Mouse (Mus musculus) brain, adult 10 weeks (tissue): ENCODE results near the gene Zfp273. TPM values are rescaled to one million over a fixed set of nuclear protein-coding genes. Genes with fewer than 3 reads are reported as not detected.

Experiments
- polyA plus RNA-seq: library from polyadenylated mRNA; stranded (reverse); fragments of 350-450 nt; fragmentation: Illumina TruSeq; extraction: RNeasy Lipid Tissue Mini Kit (QIAGEN cat#74804); gene quantifications from one replicate; pipeline ENCODE4 v1.2.3, GENCODE M21; 2015; ENCODE audit warnings: low read depth, low replicate concordance

Zfp273 gene
- 8.2 TPM for polyA plus RNA-seq

GRCm38 (mm10) chr13:67813710-67814660 lies at the start of gene Zfp273:
TSS of gene Zfp273 (plus strand) at chr13:67813740.

GRCm38 (mm10) chr13:67779265-67780221 lies 34.0 kb upstream of the Zfp273 start, which contains the start of gene Zfp493:
TSS of gene Zfp493 (plus strand) at chr13:67779693.

GRCm38 (mm10) chr13:67830911-67831336 lies 17.4 kb downstream of the Zfp273 start, which contains the start of gene Gm10037:
TSS of gene Gm10037 (plus strand) at chr13:67831106.

GRCm38 (mm10) chr13:67863026-67863425 lies 49.5 kb downstream of the Zfp273 start, which contains the start of gene BC048507:
TSS of gene BC048507 (plus strand) at chr13:67863326.

Other genes starting within 250 kb of the Zfp273 start
- gene Zfp729b, start 204.0 kb upstream of the Zfp273 start, polyA plus RNA-seq, result 9.4 TPM
- not detected for gene Gm49345, start 176.0 kb upstream of the Zfp273 start, polyA plus RNA-seq
- gene Zfp729a, start 175.9 kb upstream of the Zfp273 start, polyA plus RNA-seq, result 7.8 TPM
- gene Zfp738, start 126.7 kb upstream of the Zfp273 start, polyA plus RNA-seq, result 19.5 TPM
- 10.6 TPM for gene Zfp65, start 84.6 kb upstream of the Zfp273 start, polyA plus RNA-seq
- gene Zfp85, start 58.5 kb upstream of the Zfp273 start, polyA plus RNA-seq, result 6.8 TPM
- gene Zfp493, start 34.0 kb upstream of the Zfp273 start, polyA plus RNA-seq, result 5.5 TPM
- 11.9 TPM for gene Gm10037, start 17.4 kb downstream of the Zfp273 start, polyA plus RNA-seq
- not detected for gene BC048507, start 49.6 kb downstream of the Zfp273 start, polyA plus RNA-seq